Mouse (Mus musculus) T-cell, adult 2 months (primary cell): Measurements from ENCODE around the gene Ccni.
A peak's percentile ranks its signal among the peaks of the same experiment; 100 is the strongest.

Experiments used
- DNase-seq: peaks from one replicate; pipeline ENCODE4 v3.0.0; 2022; ENCODE audit warnings: low spot score

Gene Ccni

DNA sequence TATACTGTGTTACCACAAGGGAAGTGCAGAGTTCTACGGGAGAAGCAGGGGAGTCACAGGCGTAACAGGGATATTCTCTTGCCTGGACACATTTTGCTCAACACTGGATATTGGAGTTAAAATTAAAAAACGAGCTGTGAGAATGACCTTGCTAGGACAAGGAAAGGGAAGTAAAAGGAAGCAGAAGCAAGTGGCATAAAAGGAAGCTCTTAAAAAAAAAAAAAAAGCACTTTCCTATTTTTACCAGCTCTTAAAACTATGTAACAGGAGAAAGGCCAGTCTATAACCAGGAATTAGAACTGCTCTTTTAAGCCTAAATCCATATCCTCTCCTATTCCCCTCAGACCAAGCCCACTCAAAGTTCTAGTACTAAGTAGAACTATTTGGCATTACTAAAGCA, 8.1 kb downstream of the Ccni start:
- DNase-seq, result no peak

DNA sequence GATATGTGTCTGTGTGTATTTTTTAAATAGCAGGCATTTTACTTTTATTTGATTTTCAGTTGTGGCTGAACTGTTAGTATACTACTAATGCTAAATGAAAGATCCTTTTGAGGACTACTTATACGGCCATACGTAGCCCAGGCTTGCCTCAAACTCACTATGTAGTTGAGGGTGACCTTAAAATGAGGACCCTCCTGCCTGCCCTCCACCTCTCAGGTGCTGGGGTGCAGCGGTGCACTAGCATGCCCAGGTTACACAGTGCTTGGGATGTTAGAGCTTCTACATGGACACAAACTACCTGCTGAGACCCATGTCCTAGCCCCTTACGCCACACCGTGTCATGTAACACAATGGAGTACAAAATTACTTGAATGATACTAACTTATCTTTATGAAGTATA, 15.9 kb downstream of the Ccni start:
- no peak for DNase-seq

DNA sequence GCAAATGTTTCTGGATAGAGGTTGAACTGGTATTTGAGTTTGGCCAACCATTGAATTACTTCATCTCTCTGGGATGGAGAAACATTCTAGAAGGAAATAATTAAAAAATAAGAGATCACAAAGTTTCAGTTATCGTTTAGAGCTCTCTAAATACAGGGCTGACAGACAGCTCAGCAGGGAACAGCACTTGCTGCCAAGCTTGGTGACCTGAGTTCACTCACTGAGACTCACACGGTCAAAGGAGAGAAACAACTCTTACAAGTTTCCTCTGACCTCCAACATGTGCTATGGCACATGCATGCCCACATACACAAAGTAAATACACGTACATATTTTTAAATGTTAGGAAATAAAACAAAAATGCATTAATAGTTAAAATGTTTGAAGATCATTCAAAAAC, 16.7 kb downstream of the Ccni start:
- DNase-seq, result no peak

DNA sequence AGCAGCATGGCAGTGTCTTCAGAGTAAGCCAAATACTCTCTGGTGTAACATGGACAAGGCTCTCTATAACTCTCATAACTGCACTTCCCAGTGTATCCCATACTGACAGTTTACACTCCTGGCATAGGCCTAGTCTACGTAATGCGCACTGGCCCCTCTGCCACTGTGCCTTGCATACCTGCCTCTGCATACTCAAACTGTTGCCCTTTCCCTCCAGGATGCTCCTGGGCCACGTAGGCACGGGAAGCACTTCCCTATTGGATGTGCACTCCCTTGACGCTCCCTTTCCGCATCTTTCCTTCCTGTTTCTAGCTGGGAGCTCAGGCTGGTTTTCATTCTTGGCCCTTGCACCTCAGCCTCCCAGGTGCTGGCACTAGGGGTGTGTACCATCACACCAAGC, 21.7 kb downstream of the Ccni start:
- DNase-seq, result no peak

DNA sequence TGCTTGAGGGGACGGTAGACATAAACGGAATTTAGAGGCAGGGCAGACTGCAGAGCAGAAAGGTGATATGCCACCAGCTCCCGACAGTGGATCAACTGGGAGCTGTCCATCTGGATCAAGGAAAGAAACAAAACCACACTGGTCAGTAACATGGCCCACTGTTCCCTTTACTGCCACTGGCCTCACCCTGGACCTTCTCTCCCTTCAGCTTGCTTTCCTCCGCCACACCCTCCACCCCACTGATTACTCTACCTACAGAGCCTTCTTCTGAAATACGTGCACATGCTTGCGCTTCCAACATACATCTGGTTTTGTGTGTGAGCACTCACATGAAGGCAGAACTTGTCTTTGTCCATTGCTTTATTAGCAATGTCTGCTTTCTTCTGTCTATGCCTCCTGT, 23.0 kb downstream of the Ccni start:
- no peak for DNase-seq

DNA sequence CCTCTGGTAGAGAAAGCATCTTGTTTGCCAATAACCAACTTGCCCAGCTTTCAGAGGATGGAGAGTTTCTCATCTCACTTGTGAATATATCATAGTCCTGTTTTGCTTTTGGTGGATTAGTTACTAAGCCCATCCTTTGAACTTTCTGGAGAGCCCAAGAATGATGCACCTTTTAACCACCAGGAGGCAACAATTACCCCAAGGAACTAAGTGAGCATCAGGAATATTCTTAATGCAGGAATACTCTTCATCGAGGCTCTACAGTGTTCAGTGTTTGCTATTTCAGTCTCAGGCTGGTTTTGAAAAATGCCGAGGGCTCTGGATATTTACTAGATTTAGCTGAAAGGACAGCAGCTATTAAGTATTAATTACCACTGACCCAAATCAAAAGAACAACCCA, 26.0 kb downstream of the Ccni start:
- DNase-seq, result peak; percentile 30

DNA sequence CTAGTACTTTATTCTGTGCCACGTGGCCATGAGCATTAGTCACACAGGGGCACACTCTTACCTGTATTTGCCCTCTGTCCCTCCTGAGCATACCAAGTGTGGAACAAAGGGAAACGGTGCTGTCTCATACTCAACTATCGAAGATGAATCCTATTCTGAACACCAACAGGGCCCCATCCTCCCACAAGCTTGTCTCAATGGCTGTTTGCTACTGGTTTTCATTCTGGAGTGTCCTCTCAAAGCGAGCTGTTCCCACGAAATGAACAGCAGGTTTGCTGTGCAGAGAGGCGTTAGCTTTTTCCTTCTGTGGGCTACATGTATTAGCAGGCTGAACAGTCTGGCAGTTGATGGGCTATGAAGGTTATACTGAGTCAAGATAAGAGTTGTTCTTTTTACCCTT, 27.7 kb downstream of the Ccni start:
- DNase-seq, result no peak

DNA sequence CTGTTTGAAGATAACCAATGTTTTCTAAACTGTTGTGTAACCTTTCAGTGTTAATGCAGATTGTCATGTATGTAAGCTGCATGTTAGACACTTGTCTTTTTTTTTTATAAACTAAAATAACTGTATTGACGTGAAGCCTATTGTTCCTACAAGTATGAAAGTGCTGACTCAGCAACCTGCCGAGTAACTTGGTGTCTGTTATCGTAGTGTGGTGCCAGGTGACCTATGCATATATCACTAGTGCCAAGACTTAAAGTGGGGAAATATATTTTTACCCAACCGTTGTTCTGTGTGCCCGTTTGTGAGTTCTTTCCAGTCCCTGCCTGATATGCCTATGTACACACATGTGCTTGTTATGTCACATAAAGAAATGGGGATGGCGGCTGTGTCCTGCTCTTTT, 31.6 kb downstream of the Ccni start:
- no peak for DNase-seq

DNA sequence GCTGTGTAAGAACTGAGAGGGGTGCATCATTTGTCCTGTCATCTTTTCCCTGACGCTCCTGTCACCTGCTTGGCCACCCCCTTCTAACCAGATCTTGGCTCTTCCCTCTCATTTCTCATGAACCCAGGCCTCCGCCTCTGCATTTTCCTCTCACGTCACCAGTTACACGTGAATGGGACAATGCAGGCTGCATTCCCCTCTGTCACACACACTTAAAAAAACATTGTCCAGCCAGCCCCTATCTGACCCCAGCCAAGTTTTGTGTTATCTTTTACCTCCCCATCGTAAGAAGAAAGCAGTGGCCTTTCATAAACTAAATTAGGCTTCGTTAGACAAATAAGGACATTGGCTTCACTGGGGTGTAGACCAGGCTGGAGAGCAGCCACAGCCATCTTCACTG, 33.8 kb downstream of the Ccni start:
- no peak for DNase-seq

DNA sequence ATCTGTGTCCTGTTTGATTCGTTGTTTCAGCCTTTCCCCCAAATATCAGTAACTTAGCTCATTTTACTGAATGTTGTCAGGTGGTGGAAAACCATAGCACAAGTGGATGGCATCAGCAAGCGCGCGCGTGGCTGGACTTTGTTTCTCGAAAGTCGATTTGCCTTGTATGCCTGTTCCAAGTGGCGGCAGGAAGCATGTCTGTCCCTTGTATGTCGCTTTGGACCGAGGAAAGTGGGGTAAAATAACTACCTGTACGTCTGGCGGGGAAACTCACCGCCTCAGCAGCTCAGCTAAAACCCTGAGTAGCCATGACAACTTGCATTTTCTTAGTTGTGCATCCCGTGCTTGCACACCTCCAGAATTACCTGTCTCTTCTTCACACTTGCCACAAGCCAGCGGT, 34.9 kb downstream of the Ccni start:
- DNase-seq, result no peak

DNA sequence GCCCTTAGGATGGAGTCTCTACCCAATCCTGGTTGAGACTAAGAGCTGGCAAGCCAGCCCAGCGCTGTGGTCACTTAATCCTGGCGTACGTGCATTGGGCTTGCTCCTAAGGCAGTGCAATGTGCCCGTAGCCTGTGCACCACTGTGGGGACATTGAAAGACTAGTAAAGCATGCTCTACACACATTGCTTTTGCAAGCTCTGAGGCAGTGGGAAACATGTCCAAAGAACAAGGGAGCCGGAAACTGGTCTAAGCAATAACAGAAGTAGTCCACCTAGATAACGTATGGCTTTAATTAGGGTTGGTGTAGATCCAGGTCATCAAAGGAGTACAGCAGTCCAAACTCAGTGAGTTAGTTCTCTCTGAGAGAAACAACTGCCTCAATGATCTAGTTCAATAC, 37.6 kb downstream of the Ccni start:
- no peak for DNase-seq

DNA sequence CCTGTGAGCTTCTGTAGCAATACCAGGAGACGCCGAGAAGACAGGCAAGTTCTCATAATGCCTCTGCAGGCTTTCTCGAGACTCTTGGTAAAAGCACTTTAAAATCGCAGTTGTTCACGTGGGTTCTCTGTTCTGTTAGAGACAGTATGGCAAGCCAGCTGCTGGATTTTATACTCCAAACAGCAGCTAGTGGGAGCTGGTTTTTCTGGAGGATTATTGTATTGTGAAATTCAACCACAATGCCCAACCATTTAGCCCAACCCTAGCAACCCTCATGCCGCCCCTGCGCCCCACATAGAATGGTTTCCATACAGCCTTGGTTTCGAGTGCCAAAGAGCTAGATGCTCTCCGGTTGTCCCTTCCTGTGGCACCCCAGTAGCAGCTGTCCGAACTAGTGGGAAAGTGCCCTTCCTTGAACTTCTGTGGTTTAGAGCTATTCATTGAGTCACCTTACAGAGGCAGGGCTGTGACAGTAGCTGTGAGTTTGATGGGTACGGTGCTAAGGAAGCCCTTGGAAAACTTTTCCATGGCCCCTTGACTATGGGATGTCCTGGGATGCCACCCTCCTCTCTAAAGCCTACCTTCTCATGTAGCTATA, 38.3 kb downstream of the Ccni start:
- no peak for DNase-seq

DNA sequence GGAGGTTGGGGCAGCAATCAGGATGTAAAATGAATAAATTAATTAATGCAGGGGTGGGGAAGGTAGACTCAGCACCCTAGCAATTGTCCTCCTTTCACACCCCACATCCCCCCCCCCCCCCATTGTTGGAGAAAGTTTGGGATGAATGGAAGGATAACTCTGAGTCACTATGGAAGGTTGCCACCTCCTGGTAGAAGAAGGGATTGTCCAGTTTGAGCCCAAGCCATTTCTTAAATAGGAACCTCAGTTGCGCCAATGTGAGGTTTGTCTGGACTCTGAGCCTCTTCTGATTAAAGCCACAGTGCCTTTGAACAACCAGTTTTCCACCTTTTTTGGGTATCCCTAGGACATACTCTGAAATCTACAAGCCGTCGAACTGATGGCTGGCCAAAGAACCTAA, 42.8 kb downstream of the Ccni start:
- DNase-seq, result no peak

DNA sequence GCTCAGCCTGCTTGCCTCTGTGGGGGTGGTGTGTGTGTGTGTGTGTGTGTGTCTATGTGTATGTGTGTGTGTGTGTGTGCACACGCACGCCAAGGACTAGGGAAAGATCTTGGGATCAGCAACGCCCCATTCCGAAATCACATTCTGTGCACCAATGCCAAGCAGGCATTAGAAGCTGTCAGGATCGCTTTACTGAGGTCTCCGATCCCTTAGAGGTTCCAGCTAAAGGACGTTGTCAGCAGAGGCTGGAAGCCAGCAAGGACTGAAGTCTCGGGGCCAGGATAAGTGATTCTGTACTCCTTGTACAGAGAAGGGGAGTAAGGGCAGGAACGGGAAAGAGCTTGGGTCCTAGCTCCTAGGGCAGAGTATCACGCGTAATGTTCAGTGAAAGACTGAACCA, 51.9 kb downstream of the Ccni start:
- no peak for DNase-seq

DNA sequence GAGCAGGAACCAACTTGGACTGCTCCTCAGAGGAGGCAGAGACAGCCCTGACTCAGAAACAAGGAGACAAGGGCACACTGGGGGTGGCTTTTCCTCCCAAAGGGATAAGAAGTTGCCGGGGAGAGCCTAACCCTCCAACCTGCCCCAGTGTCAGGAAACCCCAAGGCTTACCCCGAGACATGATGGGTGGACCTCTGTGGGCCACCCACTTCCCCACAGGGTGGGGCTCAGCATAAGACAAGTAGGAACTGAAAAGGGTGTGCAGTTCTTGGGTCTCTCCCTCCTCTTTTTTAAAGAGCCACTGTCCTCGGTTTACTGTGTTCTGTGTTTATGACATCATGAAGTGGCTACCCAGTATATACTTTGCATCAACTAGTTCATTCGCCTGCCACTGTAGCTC, 53.8 kb downstream of the Ccni start:
- DNase-seq, result peak; percentile 32

DNA sequence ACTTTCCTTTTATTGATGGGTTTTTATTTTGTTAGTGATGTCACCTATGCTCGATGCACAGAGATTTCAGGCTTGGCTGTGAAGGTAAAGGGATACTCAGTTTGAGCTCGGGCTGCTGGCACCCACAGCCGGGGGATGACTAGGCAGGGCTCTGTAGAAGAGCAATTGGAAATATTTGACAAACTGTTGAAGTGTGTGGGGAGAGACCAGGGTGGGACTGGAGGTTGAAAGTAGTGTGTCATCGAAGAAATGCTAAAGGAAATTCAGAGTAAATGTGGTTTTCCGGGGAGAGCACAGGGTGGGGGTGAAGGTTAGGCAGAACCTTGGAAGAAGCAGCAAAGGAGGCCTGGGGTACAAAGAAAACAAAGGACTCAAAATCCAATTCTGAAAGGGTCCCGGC, 54.3 kb downstream of the Ccni start:
- peak; percentile 43 for DNase-seq

DNA sequence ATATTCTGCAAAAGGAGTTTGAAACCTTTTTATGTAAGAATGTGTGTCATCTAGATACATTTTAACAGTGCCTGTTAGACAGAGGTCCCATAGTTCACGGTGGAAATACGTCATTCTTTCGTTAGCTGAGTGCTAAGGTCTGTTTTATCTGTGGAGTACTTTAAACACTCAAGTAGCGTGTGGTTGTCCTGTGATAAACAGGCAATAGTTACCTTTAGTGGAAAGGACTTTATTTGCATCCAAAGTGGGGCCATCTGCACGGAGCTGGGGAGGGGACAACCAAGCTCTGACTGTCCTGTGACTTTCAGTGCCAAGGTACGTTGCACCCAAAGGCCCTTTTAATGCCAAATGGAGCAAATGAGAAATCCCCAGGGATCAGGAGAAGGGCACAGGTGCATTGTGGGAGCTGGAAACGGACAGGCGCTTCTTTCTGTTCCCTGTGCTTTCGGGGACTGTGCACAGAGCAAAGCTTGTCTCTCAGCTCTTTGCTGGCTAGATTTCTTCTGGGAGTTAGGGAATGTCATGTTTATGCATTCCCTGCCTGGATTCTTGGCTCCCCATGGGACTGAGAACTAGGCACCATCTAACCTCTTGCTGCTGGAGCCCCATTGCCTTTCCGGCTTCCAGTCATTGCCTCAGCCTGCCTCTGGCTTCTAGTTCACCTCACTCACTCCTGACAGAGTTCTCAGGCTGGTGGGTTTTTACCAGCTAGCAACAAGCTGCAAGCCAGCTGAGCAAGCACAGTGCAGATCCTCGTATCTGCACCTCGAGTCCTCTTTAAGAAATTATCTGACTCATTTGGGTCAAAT, 56.1 kb downstream of the Ccni start:
- DNase-seq, result no peak

DNA sequence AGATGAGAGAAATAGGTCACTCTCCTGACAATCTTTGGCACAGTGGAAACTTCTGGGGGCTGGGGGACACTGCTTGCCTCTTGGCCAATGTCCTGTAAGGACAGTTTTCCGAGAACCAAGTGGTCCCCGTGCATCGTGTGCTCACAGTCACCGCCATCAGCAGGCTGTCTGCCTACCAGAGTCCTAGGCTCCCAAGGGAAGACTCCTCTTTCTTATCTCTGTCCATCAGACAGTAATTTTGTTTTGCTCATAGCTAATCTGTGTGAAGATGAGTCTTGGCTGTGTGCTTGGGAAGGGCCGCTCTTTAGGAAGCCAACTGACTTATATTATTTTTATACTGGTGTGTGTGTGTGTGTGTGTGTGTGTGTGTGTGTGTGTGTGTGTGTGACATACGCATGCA, 60.8 kb downstream of the Ccni start:
- DNase-seq, result no peak

DNA sequence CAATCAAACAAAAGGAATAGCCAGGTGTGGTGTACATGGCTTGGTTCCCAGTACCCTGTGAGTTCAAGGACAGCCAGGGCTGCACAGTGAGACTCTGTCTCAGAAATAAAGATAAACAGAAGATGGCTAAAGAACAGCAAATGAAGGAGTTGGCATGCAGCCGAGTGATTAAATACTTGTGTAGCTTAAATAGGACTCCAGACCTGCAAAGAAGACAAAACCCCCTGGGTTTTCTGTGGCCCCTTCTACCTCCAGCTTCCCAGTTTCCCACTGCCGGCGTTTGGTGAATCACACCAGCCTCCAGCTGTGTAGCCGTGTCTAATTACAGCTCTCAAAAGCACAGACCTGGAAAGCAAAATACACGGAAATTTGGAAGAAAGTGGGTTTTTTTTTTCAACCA, 61.4 kb downstream of the Ccni start:
- no peak for DNase-seq

DNA sequence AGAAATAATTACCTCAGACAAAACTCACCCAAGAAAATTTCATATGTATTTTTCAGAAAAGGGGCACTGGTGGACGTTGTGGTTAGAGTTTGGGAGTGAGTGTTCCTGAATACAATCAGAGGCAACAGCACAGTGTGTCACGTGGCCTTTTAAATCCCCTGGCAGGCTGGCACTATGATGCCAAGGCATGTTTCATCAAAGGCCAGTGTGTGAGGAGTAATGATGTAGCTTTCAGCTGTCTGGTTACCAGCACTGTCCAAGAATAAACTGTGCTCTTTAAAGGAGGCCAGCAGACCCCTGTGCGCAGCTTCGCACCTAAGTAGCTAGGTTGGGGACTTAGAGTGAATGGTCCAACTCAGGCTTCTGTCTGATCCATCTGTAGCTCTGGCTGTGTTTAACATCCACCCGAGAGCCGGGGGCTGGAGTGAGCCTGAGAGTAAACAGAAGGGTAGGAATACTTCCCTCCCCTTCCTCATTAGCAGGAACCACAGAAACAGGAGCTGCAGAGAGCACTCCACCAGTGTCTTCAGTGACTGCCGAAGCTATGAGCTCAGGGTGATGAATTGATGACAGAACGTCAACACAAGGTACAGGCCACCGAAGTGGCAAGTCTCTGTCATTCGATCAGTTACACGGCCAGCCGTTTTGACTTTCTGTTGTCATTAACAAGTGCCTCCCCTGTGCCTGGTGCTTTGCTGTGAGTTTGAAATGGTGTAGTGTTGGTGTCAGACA, 62.8 kb downstream of the Ccni start:
- no peak for DNase-seq

DNA sequence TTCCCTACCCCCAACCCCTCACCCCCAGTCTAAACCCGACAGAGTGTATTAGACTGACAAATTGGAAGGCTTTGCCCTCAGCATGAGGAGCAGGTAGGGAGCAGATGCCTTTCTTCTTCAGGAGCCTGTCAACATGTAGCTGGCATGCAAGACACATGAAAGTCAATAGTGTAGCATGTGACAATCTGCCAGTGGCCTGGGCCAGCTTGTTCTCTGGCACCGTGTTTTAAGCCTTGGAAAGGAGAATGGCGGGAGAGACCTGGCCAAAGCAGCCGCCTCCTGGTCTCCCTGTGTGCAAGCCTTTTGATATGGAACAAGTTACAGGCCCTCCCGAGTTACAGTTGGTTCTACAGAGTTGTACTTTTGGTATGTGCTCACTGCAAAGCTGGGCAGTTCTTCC, 65.5 kb downstream of the Ccni start:
- no peak for DNase-seq

DNA sequence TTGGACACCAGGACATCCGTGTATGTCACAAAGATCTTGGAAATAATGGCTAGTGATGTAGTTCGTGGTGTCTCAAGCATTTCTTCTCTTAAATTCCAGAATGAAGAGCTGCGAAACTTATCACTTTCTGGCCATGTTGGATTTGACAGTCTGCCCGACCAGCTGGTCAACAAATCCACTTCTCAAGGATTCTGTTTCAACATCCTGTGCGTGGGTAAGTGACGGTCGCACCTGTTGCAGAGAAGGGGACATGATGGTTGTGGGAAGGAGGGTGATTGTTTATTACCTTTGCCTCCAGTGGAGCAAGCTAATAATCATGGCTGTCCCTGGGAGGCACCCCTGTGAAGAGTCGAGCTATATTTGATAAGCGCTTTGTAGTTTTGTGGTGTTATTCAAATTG, 66.9 kb downstream of the Ccni start:
- DNase-seq, result no peak

DNA sequence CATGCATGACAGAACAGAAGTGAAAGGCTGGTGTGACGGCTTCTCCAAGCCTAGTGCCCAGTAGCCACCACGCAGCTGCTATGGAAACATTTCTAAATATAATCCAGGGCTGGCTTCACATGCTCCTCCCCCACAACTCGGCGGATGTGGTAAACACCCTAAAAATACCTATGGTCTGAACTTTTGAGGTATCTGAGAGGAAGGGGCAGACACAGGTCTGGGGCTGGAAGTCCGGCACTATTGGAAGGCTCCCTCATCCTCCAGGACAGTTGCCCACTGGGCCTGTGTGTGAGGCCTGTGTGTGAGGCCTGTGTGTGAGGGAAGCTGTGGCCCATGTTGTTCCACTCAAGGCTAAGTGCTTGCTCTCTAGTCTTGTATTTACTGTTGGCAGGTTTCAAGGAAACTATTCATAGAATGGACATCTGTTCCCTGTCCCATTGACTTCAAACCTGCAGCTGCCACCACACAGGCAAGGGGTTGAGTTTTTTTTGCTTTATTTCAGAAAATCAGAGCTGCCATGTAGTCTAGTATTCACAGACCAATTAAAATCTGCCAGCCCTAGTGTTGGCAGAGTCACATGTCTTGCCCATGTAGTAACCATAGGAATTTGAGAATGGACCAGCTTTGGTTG, 69.2 kb downstream of the Ccni start:
- DNase-seq, result peak; percentile 47
